Mouse (Mus musculus) megakaryocyte, adult 5-6 weeks (primary cell): ENCODE data around the gene Ubr2. TPM values are rescaled to one million over a fixed set of nuclear protein-coding genes. Genes with fewer than 3 reads are reported as not detected.

Experiments
- ATAC-seq: 2 replicates; pipeline ENCODE4 v1.8.0; 2016; ENCODE audit warnings: mild to moderate bottlenecking, inconsistent platforms; ENCODE audit not compliant: poor library complexity, severe bottlenecking
- total RNA-seq, 2 experiments: library from RNA; stranded (forward) in 1 of 2; stranded (reverse) in 1 of 2; fragments of 153-499, 151-499 nt in 1 of 2; fragments of 221-1000, 200-1000 nt in 1 of 2; gene quantifications; 2 replicates each; pipeline versions ENCODE4 v1.2.3 to v1.2.4; 2015 to 2017

Gene Ubr2
- 37.4 and 38.2 TPM in 2 replicates for total RNA-seq (2015)
- total RNA-seq (2017) = 24.2 and 32.5 TPM in 2 replicates

- peak; percentile 97 for ATAC-seq
These were observed at the start of gene Ubr2 for GRCm38 (mm10) chr17:47009898-47010721. Gene Ubr2, minus strand, starts transcription at chr17:47010556.

- ATAC-seq = no peak
These were observed 49.5 kb upstream of the Ubr2 start for GRCm38 (mm10) chr17:47059836-47060360.

GRCm38 (mm10) chr17:47057966-47058365, 47.6 kb upstream of the Ubr2 start:
- ATAC-seq = no peak

GRCm38 (mm10) chr17:47056476-47056875, 46.1 kb upstream of the Ubr2 start:
- ATAC-seq = no peak

- no peak for ATAC-seq
These were observed 44.8 kb upstream of the Ubr2 start for GRCm38 (mm10) chr17:47055121-47055520.

- ATAC-seq = peak; percentile 77
These were observed 44.3 kb upstream of the Ubr2 start for GRCm38 (mm10) chr17:47054613-47055012.

- no peak for ATAC-seq
These were observed 40.3 kb upstream of the Ubr2 start for GRCm38 (mm10) chr17:47050678-47051077.

GRCm38 (mm10) chr17:47042866-47043265, 32.5 kb upstream of the Ubr2 start:
- ATAC-seq = no peak

GRCm38 (mm10) chr17:47038844-47039803, 28.8 kb upstream of the Ubr2 start:
- ATAC-seq = peak; percentile 85

GRCm38 (mm10) chr17:47034536-47034935, 24.2 kb upstream of the Ubr2 start:
- ATAC-seq = no peak

GRCm38 (mm10) chr17:47033643-47034042, 23.3 kb upstream of the Ubr2 start:
- no peak for ATAC-seq

- ATAC-seq = no peak
These were observed 14.4 kb upstream of the Ubr2 start for GRCm38 (mm10) chr17:47024805-47025204.

- ATAC-seq = no peak
These were observed 13.0 kb upstream of the Ubr2 start for GRCm38 (mm10) chr17:47023369-47023768.

GRCm38 (mm10) chr17:47012896-47013295, 2.5 kb upstream of the Ubr2 start:
- ATAC-seq = no peak

GRCm38 (mm10) chr17:47011661-47012043, 1.3 kb upstream of the Ubr2 start:
- ATAC-seq = no peak

- peak; percentile 53 for ATAC-seq
These were observed 635 bp upstream of the Ubr2 start for GRCm38 (mm10) chr17:47010722-47011660.

GRCm38 (mm10) chr17:47009546-47009897, 834 bp downstream of the Ubr2 start:
- no peak for ATAC-seq

GRCm38 (mm10) chr17:47009016-47009415, 1.3 kb downstream of the Ubr2 start:
- no peak for ATAC-seq

- no peak for ATAC-seq
These were observed 1.9 kb downstream of the Ubr2 start for GRCm38 (mm10) chr17:47008506-47008905.

GRCm38 (mm10) chr17:47006741-47007140, 3.6 kb downstream of the Ubr2 start:
- no peak for ATAC-seq
